Mouse (Mus musculus) limb, embryonic 11.5 days (tissue): ENCODE results near the gene Tia1. TPM values are rescaled to one million over a fixed set of nuclear protein-coding genes. Genes with fewer than 3 reads are reported as not detected.
A peak's percentile ranks its signal among the peaks of the same experiment; 100 is the strongest.

ENCODE experiments used
- ATAC-seq: fragments of 200-750 bp; cut with Nextera tagmentation; 2 replicates; pipeline ENCODE4 v1.8.0; 2017; ENCODE audit warnings: low read depth; ENCODE audit not compliant: insufficient number of reproducible peaks, low FRiP score, low TSS enrichment
- DNase-seq: peaks from one replicate; pipeline ENCODE4 v3.0.0-alpha.2; 2015; ENCODE audit warnings: low spot score
- H3K27ac ChIP-seq: fragments of 300-500 bp; sonication (generic); replicated peaks from 2 replicates; pipeline ENCODE4 v1.5.1; 2014; ENCODE audit warnings: low read depth, mild to moderate bottlenecking, low read length
- H3K27me3 ChIP-seq: fragments of 300-500 bp; sonication (generic); 2 replicates; pipeline ENCODE4 v1.6.1; 2014; ENCODE audit warnings: mild to moderate bottlenecking, low read length, mixed read lengths; ENCODE audit not compliant: control insufficient read depth, insufficient read depth
- H3K36me3 ChIP-seq: fragments of 300-500 bp; sonication (generic); 2 replicates; pipeline ENCODE4 v1.6.1; 2014; ENCODE audit warnings: mild to moderate bottlenecking, low read length, moderate library complexity, mixed read lengths; ENCODE audit not compliant: control insufficient read depth, insufficient read depth
- H3K4me1 ChIP-seq: fragments of 300-500 bp; sonication (generic); 2 replicates; pipeline ENCODE4 v1.6.1; 2014; ENCODE audit warnings: low read length, mixed read lengths; ENCODE audit not compliant: control insufficient read depth, insufficient read depth
- H3K4me2 ChIP-seq: fragments of 300-500 bp; sonication (generic); 2 replicates; pipeline ENCODE4 v1.6.1; 2014; ENCODE audit warnings: low read depth, mild to moderate bottlenecking, moderate library complexity; ENCODE audit not compliant: severe bottlenecking
- H3K4me3 ChIP-seq: fragments of 300-500 bp; sonication (generic); 2 replicates; pipeline ENCODE4 v1.5.1; 2014; ENCODE audit warnings: low read depth, low read length
- H3K9ac ChIP-seq: fragments of 300-500 bp; sonication (generic); 2 replicates; pipeline ENCODE4 v1.6.1; 2014; ENCODE audit warnings: mild to moderate bottlenecking, low read length
- H3K9me3 ChIP-seq: fragments of 300-500 bp; sonication (generic); 2 replicates; pipeline ENCODE4 v1.6.1; 2016; ENCODE audit warnings: low read length; ENCODE audit not compliant: control insufficient read depth
- WGBS: fragments of 180-500 bp; shearing (Covaris S2); extraction: QIAGEN DNeasy Blood & Tissue Kit; methylation state at CpG from one replicate; pipeline ENCODE4 v1.1.7; 2014; 5-methylcytosine and 5-hydroxymethylcytosine counted together
- polyA plus RNA-seq: library from polyadenylated mRNA; unstranded; fragments of >200 nt; fragmentation: Nextera tagmentation; extraction: Ambion mirVana; gene quantifications from 2 replicates; pipeline ENCODE4 v1.2.1, GENCODE M21; 2014

The Tia1 gene
- polyA plus RNA-seq, 1 experiment from 2014 or later: 246 TPM

DNA sequence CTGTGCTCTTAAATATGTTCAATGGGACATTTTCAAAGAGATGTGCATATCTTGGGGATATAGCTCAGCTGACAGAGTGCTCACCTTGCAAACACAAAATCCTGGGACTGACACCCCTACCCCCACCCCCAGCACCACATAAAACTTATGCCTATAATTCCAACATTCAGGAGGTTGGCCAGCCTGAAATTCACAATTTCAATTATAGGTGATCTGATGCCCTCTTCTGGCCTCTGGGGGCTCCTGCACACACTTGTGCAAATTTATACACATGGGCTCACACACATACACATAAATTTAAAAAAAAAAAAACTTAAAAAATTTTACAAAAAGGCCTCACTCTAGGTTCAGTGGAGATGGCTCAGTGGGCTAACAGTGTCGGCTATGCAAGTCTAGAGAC lies 10.8 kb upstream of the Tia1 start:
- no peak overlapping the region for H3K4me3 ChIP-seq
- H3K9ac ChIP-seq: no peak overlapping the region
- H3K36me3 ChIP-seq: peaks cover 21% of the 10 kb centered on the region
- no peak overlapping the region for H3K4me2 ChIP-seq
- ATAC-seq (no peak), DNase-seq (no peak)
- H3K9me3 ChIP-seq: no peaks in the 10 kb centered on the region
- H3K4me1 ChIP-seq: peaks cover 2% of the 10 kb centered on the region; the same call in 1 of the 2 replicates
- H3K27ac ChIP-seq: no peak overlapping the region
- no peaks in the 10 kb centered on the region for H3K27me3 ChIP-seq
- WGBS: 93% methylated on average over 1 of the region's 1 CpGs

DNA sequence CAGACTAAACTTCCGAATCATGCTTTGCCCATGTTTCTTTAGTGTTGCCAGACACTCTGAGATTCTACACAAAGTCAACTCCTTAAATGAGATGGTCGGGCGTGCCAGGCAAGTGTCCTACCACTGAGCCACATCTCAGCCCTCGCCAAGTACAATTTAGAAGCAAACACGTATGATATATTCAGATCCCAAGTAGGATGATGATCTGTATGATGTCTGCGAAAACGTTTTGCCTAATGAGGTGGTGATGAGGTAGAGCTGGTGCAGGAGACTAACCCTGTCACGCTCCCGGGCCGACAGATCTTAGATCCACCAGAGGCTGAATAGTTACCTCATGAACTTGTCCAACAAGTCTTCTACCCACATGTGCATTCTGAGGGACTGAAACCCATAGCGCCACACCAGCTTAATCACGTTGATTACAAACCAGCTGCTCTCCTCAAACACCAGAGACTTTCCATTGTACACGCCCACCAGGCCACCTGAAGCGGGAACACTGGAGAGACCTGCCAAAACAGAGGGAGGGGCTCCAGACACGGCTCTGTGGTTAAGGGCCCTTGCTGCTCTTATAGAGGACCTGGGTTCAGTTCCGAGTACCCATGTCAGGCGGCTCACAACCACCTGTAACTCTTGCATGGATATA lies 9.8 kb upstream of the Tia1 start:
- 95% methylated on average over 17 of the region's 17 CpGs for WGBS
- Histone ChIP-seq H3K27ac (no peak overlapping the region), H3K9me3 (no peaks in the 10 kb centered on the region), H3K4me1 (peaks cover 2% of the 10 kb centered on the region; the same call in 1 of the 2 replicates), H3K4me2 (no peak overlapping the region), H3K36me3 (peaks cover 16% of the 10 kb centered on the region; the same call in 1 of the 2 replicates), H3K27me3 (no peaks in the 10 kb centered on the region), H3K4me3 (no peak overlapping the region), H3K9ac (no peak overlapping the region)
- no peak for ATAC-seq
- DNase-seq: no peak

DNA sequence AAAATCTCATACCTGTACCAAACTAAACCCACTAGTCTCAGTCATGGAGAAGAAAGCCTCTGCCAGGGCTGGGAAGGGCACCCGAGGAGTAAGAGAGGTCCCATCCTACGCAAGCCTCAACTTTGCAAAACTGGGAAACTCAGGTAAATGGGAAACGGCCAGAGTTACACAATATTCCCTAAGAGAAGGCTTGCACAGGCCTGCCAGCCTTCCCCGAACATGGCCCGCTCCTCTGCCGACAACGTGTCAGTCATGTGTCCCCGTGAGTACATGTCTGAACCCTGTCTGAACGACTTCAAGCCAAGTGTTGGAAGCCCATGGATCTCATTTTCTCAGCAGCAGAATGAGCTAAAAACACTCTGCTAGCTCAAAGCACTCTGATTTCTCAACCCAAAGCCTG lies 9.0 kb upstream of the Tia1 start:
- H3K36me3 ChIP-seq: peaks cover 15% of the 10 kb centered on the region; the same call in 1 of the 2 replicates
- no peaks in the 10 kb centered on the region for H3K9me3 ChIP-seq
- DNase-seq (no peak), ATAC-seq (no peak)
- no peak overlapping the region for H3K4me2 ChIP-seq
- WGBS: 86% methylated on average over 9 of the region's 9 CpGs
- no peaks in the 10 kb centered on the region for H3K27me3 ChIP-seq
- H3K4me3 ChIP-seq: no peak overlapping the region; the same call in 1 of the 2 replicates
- no peak overlapping the region for H3K9ac ChIP-seq
- peaks cover 2% of the 10 kb centered on the region; the same call in 1 of the 2 replicates for H3K4me1 ChIP-seq
- H3K27ac ChIP-seq: no peak overlapping the region

DNA sequence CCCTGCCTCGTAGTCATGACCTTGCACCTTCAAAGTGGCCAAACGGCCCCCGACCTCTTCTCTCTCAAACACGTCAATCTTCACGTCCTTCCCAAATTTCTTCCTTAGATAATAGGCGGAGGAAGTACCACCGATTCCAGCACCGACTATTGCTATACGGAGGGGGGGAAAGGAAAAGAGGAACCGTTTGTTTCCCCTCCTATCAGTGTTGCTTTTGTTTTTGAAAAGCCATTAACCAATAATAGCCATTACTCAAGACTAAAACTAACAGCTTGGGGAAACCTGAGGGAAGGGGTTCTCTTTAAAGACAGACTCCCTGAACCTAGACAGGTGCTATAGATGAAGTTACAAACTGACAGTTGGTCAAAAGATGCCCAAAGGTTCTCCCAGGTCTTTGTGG lies 8.1 kb upstream of the Tia1 start:
- Histone ChIP-seq H3K9me3 (no peaks in the 10 kb centered on the region), H3K4me3 (peak overlapping the region; percentile 91), H3K4me2 (peak overlapping the region; percentile 53), H3K36me3 (peaks cover 9% of the 10 kb centered on the region; the same call in 1 of the 2 replicates), H3K27me3 (no peaks in the 10 kb centered on the region), H3K27ac (no peak overlapping the region), H3K9ac (peak overlapping the region; percentile 79; the same call in 1 of the 2 replicates), H3K4me1 (peaks cover 2% of the 10 kb centered on the region; the same call in 1 of the 2 replicates)
- DNase-seq (no peak), ATAC-seq (no peak)
- 39% methylated on average over 10 of the region's 10 CpGs for WGBS

DNA sequence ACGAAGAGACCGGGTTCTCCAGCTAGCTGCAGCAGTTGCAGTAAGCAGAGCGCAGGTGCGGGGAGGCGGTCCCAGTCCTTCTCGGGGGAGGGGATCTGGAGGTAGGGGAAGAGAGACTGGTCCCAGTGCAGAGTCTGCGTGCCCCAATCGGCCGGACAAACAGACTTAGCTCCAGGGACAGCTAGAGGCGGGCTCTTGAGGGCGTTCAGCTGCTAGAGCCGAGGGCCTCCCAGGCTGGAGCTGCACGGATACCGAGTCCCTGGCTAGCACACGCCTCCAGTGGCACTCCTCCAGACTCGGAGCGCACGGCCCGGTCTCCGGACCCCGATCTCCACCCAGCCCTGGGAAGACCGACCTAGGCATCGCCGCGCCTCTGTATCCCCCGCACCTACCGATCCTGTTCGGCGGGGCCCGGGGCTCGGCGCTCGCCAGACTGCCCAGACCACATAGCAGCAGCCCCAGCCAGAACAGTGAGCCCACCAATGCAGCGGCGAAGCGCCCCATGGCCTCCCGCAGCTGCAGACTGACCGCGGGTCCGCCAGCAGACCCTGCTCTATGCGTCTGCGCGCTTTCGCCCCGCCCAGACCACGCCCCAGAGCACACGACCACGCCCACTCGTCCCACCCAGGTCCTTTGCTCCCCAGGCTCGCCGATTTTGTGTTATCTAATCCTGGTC lies 7.3 kb upstream of the Tia1 start, which contains the start of gene Pcyox1:
Pcyox1 (minus strand) TSS at position 574 of the 676 bp plus-strand sequence.
- peak; percentile 91 for DNase-seq
- peaks cover 2% of the 10 kb centered on the region; the same call in 1 of the 2 replicates for H3K4me1 ChIP-seq
- peak within 1 kb of the TSS; percentile 53 for H3K4me2 ChIP-seq
- peak within 1 kb of the TSS; percentile 79 for H3K9ac ChIP-seq
- no peaks in the 10 kb centered on the region for H3K27me3 ChIP-seq
- peak within 1 kb of the TSS; percentile 91 for H3K4me3 ChIP-seq
- H3K9me3 ChIP-seq: no peaks in the 10 kb centered on the region
- H3K27ac ChIP-seq: peak within 1 kb of the TSS; percentile 61
- 0% methylated on average over 50 of the region's 51 CpGs for WGBS
- ATAC-seq: peak; percentile 93
- H3K36me3 ChIP-seq: peaks cover 2% of the 10 kb centered on the region; the same call in 1 of the 2 replicates

DNA sequence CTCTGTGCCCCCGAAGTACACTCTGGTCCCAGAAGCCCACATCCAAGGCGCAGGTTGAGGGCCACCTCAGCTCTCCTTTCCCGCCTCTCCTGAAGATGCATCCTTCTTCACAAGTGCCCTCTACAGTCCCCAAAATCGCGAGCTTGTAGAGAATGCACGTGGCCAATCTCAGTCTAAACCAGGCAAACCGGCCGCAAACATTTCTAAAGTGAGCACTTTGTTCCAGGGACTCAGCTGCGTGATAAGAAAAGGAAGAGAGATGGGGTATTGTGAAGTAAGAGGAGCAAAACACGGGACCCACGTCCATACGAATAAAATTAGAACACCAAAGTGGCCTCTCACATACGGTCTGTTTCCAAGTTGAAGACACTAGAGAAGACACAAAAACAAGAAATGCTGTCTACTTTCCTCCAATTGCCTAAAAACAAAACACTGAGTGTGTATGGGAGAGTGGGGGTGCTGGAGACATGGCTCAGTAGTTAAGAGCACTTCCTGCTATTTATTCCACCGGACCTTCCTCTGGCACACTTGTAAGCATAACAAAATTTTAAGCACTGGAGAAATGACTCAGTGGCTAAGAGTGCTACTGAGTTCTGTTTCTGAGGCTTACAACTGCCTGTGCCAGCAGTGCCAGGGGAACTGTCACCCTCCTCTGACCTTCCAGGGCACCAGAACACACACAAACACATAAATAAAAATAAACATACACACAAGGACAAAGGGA lies 6.6 kb upstream of the Tia1 start:
- DNase-seq (no peak), ATAC-seq (no peak)
- WGBS: 8% methylated on average over 14 of the region's 14 CpGs
- Histone ChIP-seq H3K9ac (peak overlapping the region; percentile 79), H3K9me3 (no peaks in the 10 kb centered on the region), H3K4me1 (peaks cover 2% of the 10 kb centered on the region; the same call in 1 of the 2 replicates), H3K27me3 (no peaks in the 10 kb centered on the region), H3K27ac (peak overlapping the region; percentile 61), H3K4me3 (peak overlapping the region; percentile 91), H3K4me2 (peak overlapping the region; percentile 53), H3K36me3 (no peaks in the 10 kb centered on the region)

DNA sequence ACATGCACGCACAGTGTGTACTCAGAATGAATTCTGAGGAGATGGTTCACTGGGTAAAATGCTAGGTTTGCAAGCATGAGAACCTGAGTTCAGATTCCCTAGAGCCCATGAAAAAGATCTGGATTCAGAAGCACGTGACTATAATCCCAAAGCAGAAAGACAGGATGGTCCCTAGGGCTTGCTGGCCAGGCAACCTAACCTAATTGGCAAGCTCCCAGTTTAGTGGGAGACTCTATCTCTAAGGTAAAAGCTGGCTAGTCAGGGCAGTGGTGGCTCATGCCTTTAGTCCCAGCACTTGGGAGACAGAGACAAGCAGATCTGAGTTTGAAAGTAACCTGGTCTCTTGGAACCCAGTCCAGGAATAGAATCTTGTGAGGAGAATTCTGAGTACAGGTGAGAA lies 5.0 kb upstream of the Tia1 start:
- Histone ChIP-seq H3K36me3 (no peaks in the 10 kb centered on the region), H3K27me3 (no peaks in the 10 kb centered on the region), H3K27ac (no peak overlapping the region), H3K9me3 (no peaks in the 10 kb centered on the region), H3K4me3 (no peak overlapping the region), H3K4me1 (peaks cover 2% of the 10 kb centered on the region; the same call in 1 of the 2 replicates), H3K9ac (no peak overlapping the region), H3K4me2 (no peak overlapping the region)
- DNase-seq (no peak), ATAC-seq (no peak)
- WGBS: 78% methylated on average over 2 of the region's 2 CpGs

DNA sequence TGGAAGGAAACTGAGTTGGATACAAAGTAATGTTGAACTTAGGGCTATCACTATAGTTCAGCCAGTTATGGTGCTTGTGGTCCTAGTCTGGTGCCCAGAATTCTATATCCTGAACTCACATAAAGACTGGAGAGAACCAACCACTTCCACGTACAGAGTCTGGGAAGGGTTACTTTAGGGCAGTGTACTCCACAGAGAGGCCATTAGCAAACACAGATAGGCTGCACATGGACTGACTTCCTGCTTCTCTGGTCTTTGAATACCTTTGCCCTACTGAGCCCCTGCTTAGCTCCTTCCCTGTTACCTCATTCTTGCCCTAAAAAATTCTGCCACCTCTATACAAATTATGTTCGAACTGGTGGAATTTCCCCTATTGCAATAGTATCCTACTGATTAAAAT lies 4.0 kb upstream of the Tia1 start:
- ATAC-seq: no peak

More for the DNA sequence above, 4.0 kb upstream of the Tia1 start:
- no peak for DNase-seq
- no peak overlapping the region for H3K4me2 ChIP-seq
- no peaks in the 10 kb centered on the region for H3K9me3 ChIP-seq
- WGBS: 79% methylated on average over 2 of the region's 2 CpGs
- H3K9ac ChIP-seq: no peak overlapping the region
- H3K4me3 ChIP-seq: no peak overlapping the region
- H3K27me3 ChIP-seq: no peaks in the 10 kb centered on the region
- peaks cover 2% of the 10 kb centered on the region; the same call in 1 of the 2 replicates for H3K4me1 ChIP-seq
- H3K36me3 ChIP-seq: no peaks in the 10 kb centered on the region
- no peak overlapping the region for H3K27ac ChIP-seq
